Mouse (Mus musculus): ENCODE measurements around the gene Ascc2.

DNA sequence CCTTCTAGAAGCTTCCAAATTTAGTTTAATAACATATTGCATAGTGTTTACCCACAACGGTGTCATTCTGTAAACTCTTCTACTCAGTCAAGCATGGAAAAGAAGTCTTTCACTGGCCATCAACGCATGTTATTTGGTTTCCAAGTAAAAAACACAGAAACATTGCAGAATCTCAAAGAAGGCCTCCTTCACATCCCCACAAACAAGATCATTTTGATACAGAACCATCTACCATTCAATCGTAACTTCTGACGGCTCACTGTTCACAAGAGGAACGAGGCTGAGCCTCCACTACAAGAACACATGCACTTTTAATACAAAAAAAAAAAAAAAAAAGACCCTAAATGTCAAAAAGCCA lies 44.1 kb upstream of the Ascc2 start:
- no peak for TF ChIP-seq GATA1 (IDR thresholded peaks at IDR 0.05; ENCODE audit: borderline replicate concordance, low read length)
- no peak for TF ChIP-seq CTCF (IDR thresholded peaks at IDR 0.05; ENCODE audit: low read depth, low read length)
- TF ChIP-seq POLR2AphosphoS5 (IDR thresholded peaks at IDR 0.05; ENCODE audit: insufficient replicate concordance, low read depth, low read length): no peak
- TF ChIP-seq TAL1 (conservative IDR thresholded peaks at IDR 0.05; ENCODE audit: low read depth, low read length): no peak
- no peak for TF ChIP-seq GATA2 (IDR thresholded peaks at IDR 0.05; ENCODE audit: borderline replicate concordance, low read depth, low read length)

Data from G1E (cell line).